Mouse (Mus musculus) neural tube, embryonic 11.5 days (tissue): ENCODE measurements at regions not wholly inside any gene's neighbourhood (a gene's known extent, or its start where the extent isn't known, plus 50 kb on each side); places are given as distances from the start of the nearest gene placed in this dataset.

ENCODE experiments used
- ATAC-seq: fragments of 200-750 bp; cut with Nextera tagmentation; 2 replicates; pipeline ENCODE4 v1.8.0; 2017; ENCODE audit warnings: moderate number of reproducible peaks, mild to moderate bottlenecking, moderate TSS enrichment, moderate library complexity; ENCODE audit not compliant: insufficient read depth, low FRiP score, low TSS enrichment
- DNase-seq: peaks from one replicate; pipeline ENCODE4 v3.0.0-alpha.2; 2015; ENCODE audit warnings: low spot score
- H3K27ac ChIP-seq: fragments of 300-500 bp; sonication (generic); 2 replicates; pipeline ENCODE4 v1.5.1; 2014; ENCODE audit warnings: low read depth, mild to moderate bottlenecking, low read length
- H3K27me3 ChIP-seq: fragments of 300-500 bp; sonication (generic); 2 replicates; pipeline ENCODE4 v1.6.1; 2014; ENCODE audit warnings: mild to moderate bottlenecking, low read length, mixed read lengths; ENCODE audit not compliant: control insufficient read depth, insufficient read depth
- H3K36me3 ChIP-seq: fragments of 300-500 bp; sonication (generic); 2 replicates; pipeline ENCODE4 v1.6.1; 2014; ENCODE audit warnings: mild to moderate bottlenecking, low read length, moderate library complexity, mixed read lengths; ENCODE audit not compliant: control insufficient read depth, insufficient read depth
- H3K4me1 ChIP-seq: fragments of 300-500 bp; sonication (generic); 2 replicates; pipeline ENCODE4 v1.6.1; 2014; ENCODE audit warnings: low read length, mixed read lengths; ENCODE audit not compliant: control insufficient read depth, insufficient read depth
- H3K4me2 ChIP-seq: fragments of 300-500 bp; sonication (generic); 2 replicates; pipeline ENCODE4 v1.6.1; 2014; ENCODE audit warnings: low read depth, mild to moderate bottlenecking, moderate library complexity
- H3K4me3 ChIP-seq: fragments of 300-500 bp; sonication (generic); 2 replicates; pipeline ENCODE4 v1.5.1; 2014; ENCODE audit warnings: low read depth, low read length
- H3K9ac ChIP-seq: fragments of 300-500 bp; sonication (generic); 2 replicates; pipeline ENCODE4 v1.6.1; 2014; ENCODE audit warnings: mild to moderate bottlenecking, low read length
- H3K9me3 ChIP-seq: fragments of 300-500 bp; sonication (generic); 2 replicates; pipeline ENCODE4 v1.6.1; 2016; ENCODE audit warnings: low read length; ENCODE audit not compliant: control insufficient read depth
- WGBS: fragments of 180-500 bp; shearing (Covaris S2); extraction: QIAGEN DNeasy Blood & Tissue Kit; methylation state at CpG from one replicate; pipeline ENCODE4 v1.1.7; 2014; 5-methylcytosine and 5-hydroxymethylcytosine counted together

GRCm38 (mm10) chr9:61627801-61628574, 255.8 kb downstream of the Tle3 start:
- no peak for DNase-seq
- Histone ChIP-seq H3K4me2 (no peak overlapping the region), H3K36me3 (no peaks in the 10 kb centered on the region), H3K4me1 (no peaks in the 10 kb centered on the region; the same call in 1 of the 2 replicates), H3K4me3 (no peak overlapping the region), H3K9me3 (no peaks in the 10 kb centered on the region), H3K27ac (no peak overlapping the region), H3K27me3 (peaks cover 4% of the 10 kb centered on the region; the same call in 1 of the 2 replicates), H3K9ac (no peak overlapping the region)
- no peak for ATAC-seq
- 79% methylated on average over 6 of the region's 6 CpGs for WGBS

DNA sequence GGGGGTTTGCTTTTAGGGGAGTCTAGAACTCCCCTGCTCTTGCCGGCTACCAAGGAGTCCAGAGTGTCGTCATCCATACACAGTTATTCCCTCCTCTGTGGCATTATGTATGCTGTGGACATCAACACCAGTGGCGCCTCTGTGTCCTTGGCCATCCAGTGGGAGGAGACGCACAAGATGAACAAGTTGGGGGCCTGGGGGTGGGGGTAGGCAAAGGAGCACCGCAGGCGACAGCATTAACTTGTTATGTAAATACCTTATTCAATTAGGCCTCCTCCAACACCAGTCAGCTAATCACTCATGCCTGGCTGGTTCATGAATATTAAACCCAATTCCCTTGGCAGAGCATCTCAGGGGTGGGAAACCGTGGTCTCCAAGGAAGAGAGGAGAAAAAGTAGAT, 250.8 kb downstream of the Tle3 start:
- 36% methylated on average over 7 of the region's 7 CpGs for WGBS

GRCm38 (mm10) chr9:61621939-61622338, 249.8 kb downstream of the Tle3 start:
- Histone ChIP-seq H3K27me3 (peaks cover 6% of the 10 kb centered on the region; the same call in 1 of the 2 replicates), H3K9me3 (no peaks in the 10 kb centered on the region), H3K9ac (no peak overlapping the region), H3K36me3 (no peaks in the 10 kb centered on the region), H3K27ac (no peak overlapping the region), H3K4me2 (no peak overlapping the region), H3K4me1 (peaks cover 10% of the 10 kb centered on the region), H3K4me3 (no peak overlapping the region)
- no peak for DNase-seq
- no peak for ATAC-seq
- WGBS: 86% methylated on average over 5 of the region's 5 CpGs

More for the DNA sequence above, 250.8 kb downstream of the Tle3 start:
- Histone ChIP-seq H3K27ac (no peak overlapping the region), H3K4me1 (peaks cover 10% of the 10 kb centered on the region), H3K27me3 (peaks cover 6% of the 10 kb centered on the region; the same call in 1 of the 2 replicates), H3K36me3 (no peaks in the 10 kb centered on the region), H3K4me3 (no peak overlapping the region), H3K4me2 (no peak overlapping the region), H3K9me3 (no peaks in the 10 kb centered on the region), H3K9ac (no peak overlapping the region)
- DNase-seq: peak; percentile 69
- peak; percentile 59; the same call in 1 of the 2 replicates for ATAC-seq

- Histone ChIP-seq H3K9me3 (no peaks in the 10 kb centered on the region), H3K4me3 (no peak overlapping the region)
- ATAC-seq: no peak
These were observed 248.6 kb downstream of the Tle3 start for GRCm38 (mm10) chr9:61620786-61621185.

DNA sequence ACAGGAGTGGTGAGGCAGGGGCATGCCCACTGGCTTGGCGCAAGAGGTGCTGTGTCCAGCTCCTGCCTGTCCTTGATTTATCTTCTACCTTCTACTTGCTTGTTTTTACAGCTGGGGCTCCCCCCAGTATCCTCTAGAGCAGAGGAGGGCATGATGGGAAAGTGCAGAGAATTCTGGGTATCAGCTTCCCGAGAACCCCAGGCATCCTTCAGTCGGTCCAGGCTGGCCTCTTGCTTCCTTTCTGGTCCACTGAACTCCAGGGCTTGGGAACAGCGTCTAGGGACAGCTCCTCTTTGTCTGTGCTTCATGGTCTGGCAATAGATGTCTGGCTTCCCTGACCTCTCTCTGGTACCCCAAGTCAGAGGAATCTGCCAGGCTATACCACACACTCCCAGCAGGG, 247.9 kb downstream of the Tle3 start:
- WGBS: 26% methylated on average over 4 of the region's 4 CpGs

More at GRCm38 (mm10) chr9:61620786-61621185, 248.6 kb downstream of the Tle3 start:
- no peak for DNase-seq
- Histone ChIP-seq H3K4me1 (peaks cover 10% of the 10 kb centered on the region), H3K9ac (no peak overlapping the region), H3K4me2 (no peak overlapping the region), H3K27me3 (peaks cover 6% of the 10 kb centered on the region; the same call in 1 of the 2 replicates), H3K27ac (no peak overlapping the region), H3K36me3 (no peaks in the 10 kb centered on the region)
- 69% methylated on average over 2 of the region's 2 CpGs for WGBS

DNA sequence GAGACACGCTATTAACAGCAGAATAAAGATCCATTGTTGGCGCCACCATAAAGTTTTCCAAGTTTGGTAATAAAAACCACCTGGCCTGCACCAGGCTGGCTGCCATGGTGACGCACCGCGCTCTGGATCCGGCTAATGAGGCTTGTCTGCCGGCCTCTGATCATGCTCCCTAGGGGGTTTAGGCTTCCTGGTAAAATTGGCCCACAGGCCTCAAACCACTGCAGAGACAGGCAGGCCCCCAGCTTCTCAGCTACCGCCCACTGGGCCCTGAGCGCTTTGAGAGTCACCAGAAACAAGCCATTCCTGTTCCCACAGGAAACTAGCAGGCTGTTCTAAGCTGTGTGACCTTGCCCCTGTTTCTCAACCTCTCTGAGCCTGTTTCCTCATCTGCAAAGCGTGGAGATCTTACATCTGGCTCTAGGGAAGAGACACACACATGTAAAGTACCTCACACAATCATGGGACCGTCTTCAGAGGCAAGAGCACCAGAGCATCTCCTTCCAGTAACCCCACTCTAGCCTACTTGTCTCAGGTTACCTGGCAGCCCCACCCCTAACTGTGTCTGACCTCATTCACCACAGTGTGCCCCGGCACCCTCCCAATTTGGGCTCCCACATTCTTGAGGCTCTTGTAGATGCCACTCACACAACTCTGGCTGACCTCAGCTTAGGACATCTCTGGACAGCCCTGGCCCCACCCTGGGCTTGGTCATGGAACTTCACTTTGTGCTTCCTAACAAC, 246.5 kb downstream of the Tle3 start:
- Histone ChIP-seq H3K4me3 (no peak overlapping the region), H3K27me3 (0 out of 2 replicates have a peak, but pooled peaks cover 2% of the 10 kb centered on the region), H3K4me1 (peaks cover 10% of the 10 kb centered on the region), H3K4me2 (no peak overlapping the region), H3K36me3 (no peaks in the 10 kb centered on the region), H3K9me3 (no peaks in the 10 kb centered on the region), H3K27ac (no peak overlapping the region), H3K9ac (no peak overlapping the region)
- peak; percentile 54; the same call in 1 of the 2 replicates for ATAC-seq
- WGBS: 16% methylated on average over 12 of the region's 12 CpGs
- DNase-seq: peak; percentile 70

More for the DNA sequence above, 247.9 kb downstream of the Tle3 start:
- Histone ChIP-seq H3K9me3 (no peaks in the 10 kb centered on the region), H3K9ac (no peak overlapping the region), H3K4me2 (no peak overlapping the region), H3K36me3 (no peaks in the 10 kb centered on the region), H3K4me3 (no peak overlapping the region), H3K27me3 (peaks cover 6% of the 10 kb centered on the region; the same call in 1 of the 2 replicates), H3K4me1 (peaks cover 10% of the 10 kb centered on the region), H3K27ac (no peak overlapping the region)
- ATAC-seq (no peak), DNase-seq (no peak)

- no peak overlapping the region for H3K9ac ChIP-seq
- no peaks in the 10 kb centered on the region for H3K9me3 ChIP-seq
- no peaks in the 10 kb centered on the region for H3K36me3 ChIP-seq
- DNase-seq (no peak), ATAC-seq (no peak)
- H3K4me2 ChIP-seq: no peak overlapping the region
- no peak overlapping the region for H3K27ac ChIP-seq
- 34% methylated on average over 8 of the region's 8 CpGs for WGBS
- peaks cover 10% of the 10 kb centered on the region for H3K4me1 ChIP-seq
- no peak overlapping the region for H3K4me3 ChIP-seq
- H3K27me3 ChIP-seq: 0 out of 2 replicates have a peak, but pooled peaks cover 2% of the 10 kb centered on the region
These were observed 245.8 kb downstream of the Tle3 start for GRCm38 (mm10) chr9:61617979-61618378.

DNA sequence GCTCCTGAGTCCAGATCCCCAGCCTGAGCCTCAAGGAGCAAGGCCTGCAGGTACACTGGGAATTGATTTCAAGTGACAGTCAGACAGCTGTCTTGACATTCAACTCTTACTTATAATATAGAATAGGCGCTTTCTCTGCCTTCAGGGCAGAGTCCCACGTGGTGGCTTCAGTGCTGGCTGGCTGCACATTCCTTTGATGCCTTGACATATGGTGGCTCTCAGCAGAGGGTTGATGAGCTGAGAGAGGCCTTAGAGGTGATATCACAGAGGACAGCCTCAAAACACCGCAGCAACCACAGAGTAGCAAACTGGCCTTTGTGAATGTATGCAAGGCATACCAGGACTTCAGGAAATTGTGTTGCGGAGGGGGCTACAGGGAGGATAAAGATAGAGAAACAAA, 243.4 kb downstream of the Tle3 start:
- no peak overlapping the region for H3K9ac ChIP-seq
- no peaks in the 10 kb centered on the region for H3K27me3 ChIP-seq
- WGBS: 60% methylated on average over 4 of the region's 4 CpGs
- H3K9me3 ChIP-seq: no peaks in the 10 kb centered on the region
- H3K27ac ChIP-seq: no peak overlapping the region
- no peak overlapping the region for H3K4me2 ChIP-seq
- ATAC-seq (no peak), DNase-seq (no peak)
- no peak overlapping the region for H3K4me3 ChIP-seq
- H3K36me3 ChIP-seq: no peaks in the 10 kb centered on the region
- H3K4me1 ChIP-seq: peaks cover under 1% of the 10 kb centered on the region
